Mouse (Mus musculus) thymus, adult 2 months (tissue): Measurements from ENCODE around the gene Rad9a.

Experiments
- CTCF ChIP-seq: fragments of 200-500 bp; IDR thresholded peaks from 2 replicates; pipeline ENCODE4 v1.5.1; 2012; ENCODE audit warnings: mild to moderate bottlenecking, control low read depth, low read length, moderate library complexity, borderline replicate concordance; ENCODE audit not compliant: control insufficient read depth, poor library complexity, insufficient read depth; ENCODE audit errors: extremely low read depth
- POLR2A ChIP-seq: fragments of 200-500 bp; IDR thresholded peaks from 2 replicates; pipeline ENCODE4 v1.6.1; 2012; ENCODE audit warnings: mild to moderate bottlenecking, low read length, control low read depth, moderate library complexity; ENCODE audit not compliant: control insufficient read depth, poor library complexity, insufficient read depth; ENCODE audit errors: extremely low read depth

- TF ChIP-seq CTCF: no peak
- no peak for TF ChIP-seq POLR2A
Observed at GRCm38 (mm10) chr19:4164100-4164499, 37.4 kb downstream of the Rad9a start.
